Mouse (Mus musculus): ENCODE data around the gene Lmtk2.

Lmtk2 gene

GRCm38 (mm10) chr5:144218061-144218460, 117.8 kb downstream of the Lmtk2 start:
- DNase-seq (ENCODE audit: low spot score in 2 of 2) = no peak

DNA sequence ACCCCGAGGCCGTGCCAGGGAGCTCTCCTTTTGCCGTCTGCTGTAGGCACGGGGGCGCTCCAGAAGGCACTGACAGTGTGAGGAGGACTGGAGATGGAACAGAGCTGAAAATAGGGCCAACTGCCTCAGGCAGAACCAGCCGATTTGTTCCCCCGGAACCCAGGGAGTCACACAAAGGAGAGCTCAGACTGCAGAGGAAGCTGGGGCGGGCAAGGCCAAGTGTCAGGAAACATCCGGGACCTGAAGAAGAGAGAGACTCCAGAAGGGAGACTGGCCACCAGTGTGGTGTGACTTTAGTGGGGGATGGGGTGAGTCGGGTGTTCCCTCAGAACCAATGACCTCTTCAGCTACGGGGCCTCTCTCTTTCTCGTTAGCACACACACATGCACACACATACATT, 119.1 kb downstream of the Lmtk2 start:
- DNase-seq (ENCODE audit: low spot score in 2 of 2) = no peak

DNA sequence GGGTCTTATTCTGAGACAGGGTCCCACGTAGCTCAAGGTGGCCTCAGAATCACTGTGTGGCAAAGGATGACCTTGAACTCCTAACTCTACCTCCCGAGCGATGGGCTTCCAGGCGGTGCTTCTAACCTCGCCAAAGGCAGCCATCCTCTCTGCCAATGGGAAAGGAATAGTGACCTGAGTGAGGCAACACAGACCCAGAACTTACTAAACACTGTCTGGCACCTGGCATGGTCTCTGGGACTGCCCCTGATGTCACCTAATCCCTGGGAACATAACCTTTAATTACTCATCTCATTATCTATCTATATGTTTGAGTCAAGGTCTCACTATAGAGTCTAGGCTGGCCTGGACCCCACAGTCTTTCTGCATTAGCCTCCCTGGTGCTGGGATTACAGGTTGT, 119.7 kb downstream of the Lmtk2 start:
- no peak for DNase-seq (ENCODE audit: low spot score in 2 of 2)

- no peak for DNase-seq (ENCODE audit: low spot score in 2 of 2)
Measured at GRCm38 (mm10) chr5:144221305-144221704, 121.1 kb downstream of the Lmtk2 start.

DNA sequence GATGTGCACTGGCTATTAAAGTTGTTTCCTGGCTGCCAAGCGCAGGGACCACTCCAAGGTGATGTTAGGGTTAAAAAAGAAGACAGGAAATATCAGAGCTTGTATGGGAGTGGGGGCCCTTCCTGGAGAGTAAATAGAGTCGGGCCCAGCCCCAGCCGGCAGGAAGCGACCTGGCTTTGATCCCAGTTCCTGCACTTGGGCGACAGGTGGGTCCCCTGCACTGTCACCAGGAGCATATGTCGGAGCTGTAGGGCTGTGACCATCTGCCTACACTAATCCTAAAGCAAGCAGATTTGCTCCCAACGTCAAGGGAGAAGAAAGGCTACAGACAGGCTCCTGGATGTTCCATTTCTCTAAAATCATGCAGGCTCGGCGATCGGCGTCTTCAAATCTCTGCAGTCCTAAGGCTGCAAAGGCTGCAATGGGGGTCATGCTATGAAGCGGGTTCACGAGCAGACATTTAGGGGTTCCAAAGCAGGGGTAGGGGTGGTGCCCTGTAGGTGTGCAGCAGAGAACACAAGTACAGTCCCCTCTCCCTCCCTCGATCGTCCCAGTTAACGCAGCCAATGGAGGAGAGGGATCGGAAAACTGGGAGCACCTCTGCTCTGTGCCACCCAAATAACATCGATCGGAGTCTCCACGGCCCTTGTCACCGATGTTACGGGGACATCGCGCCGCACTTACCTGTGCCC, 122.7 kb downstream of the Lmtk2 start:
- no peak for DNase-seq (ENCODE audit: low spot score in 2 of 2)

DNA sequence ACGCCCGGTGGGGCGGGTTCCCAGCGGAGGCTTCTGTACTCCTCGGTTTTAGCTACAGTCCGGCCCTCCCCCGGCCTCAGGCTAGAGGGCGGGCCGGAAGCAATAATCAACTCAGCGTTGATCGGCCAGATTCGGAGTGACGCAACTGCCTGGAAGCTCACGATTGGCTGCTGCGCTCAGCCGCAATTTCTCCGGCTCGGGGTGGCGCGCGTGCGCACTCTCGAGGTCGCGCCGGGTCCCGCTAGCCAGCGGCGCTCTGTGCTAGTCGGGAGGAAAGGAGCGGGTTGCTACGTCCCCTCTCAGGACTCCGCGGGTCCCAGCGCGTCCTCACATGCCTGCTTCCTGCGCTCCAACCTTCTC, 123.2 kb downstream of the Lmtk2 start, which contains the start of gene Tecpr1:
Gene Tecpr1, minus strand, starts transcription at position 113 of the 360 bp plus-strand sequence.
- DNase-seq (ENCODE audit: low spot score in 2 of 2) = peak; percentile 94 to 96

- DNase-seq (ENCODE audit: low spot score in 2 of 2) = no peak
Measured at GRCm38 (mm10) chr5:144223899-144224816, 123.9 kb downstream of the Lmtk2 start.

- no peak for DNase-seq (ENCODE audit: low spot score in 2 of 2)
Measured at GRCm38 (mm10) chr5:144226220-144226619, 126.0 kb downstream of the Lmtk2 start.

GRCm38 (mm10) chr5:144230216-144230615, 130.0 kb downstream of the Lmtk2 start:
- no peak for DNase-seq (ENCODE audit: low spot score in 2 of 2)

DNA sequence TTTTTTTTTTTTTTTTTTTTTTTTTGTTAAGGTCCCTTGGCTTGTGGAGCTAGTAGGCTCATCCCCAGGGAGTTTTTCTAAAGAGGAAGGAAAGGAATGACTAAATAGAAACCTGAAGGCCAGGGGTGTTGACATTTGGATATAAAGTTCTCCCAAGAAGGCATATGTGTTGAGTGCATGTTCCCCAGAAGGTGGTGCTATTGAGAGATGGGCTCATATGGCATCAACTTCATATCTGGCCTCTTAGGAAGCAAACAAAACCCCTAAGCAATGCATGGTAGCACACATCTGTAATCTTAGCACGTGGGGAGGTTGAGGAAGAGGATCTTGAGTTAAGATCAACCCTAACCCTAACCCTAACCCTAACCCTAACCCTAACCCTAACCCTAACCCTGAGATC, 131.2 kb downstream of the Lmtk2 start:
- DNase-seq (ENCODE audit: low spot score in 2 of 2) = no peak

DNA sequence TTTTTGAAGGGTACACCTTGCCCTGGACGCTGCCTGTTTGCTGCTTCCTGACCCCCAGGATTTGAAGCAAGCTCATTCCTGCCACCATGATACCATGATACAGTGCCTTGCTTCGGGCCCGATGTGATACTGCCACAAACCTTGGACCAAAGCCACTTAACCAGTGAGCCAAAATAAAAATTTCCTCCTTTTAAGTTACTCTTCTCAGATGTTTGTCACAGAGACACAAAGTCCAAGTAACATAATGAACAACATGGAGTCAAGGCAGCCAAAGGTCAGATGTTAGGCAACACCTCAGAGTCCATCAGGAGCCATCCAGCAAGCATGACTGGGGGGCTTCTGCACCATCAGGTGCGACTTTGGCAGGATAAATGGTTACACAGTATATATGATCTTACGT, 132.3 kb downstream of the Lmtk2 start:
- no peak for DNase-seq (ENCODE audit: low spot score in 2 of 2)

GRCm38 (mm10) chr5:144234222-144234621, 134.0 kb downstream of the Lmtk2 start:
- no peak for DNase-seq (ENCODE audit: low spot score in 2 of 2)

GRCm38 (mm10) chr5:144234714-144235113, 134.5 kb downstream of the Lmtk2 start:
- DNase-seq (ENCODE audit: low spot score in 2 of 2) = no peak
